8 mouse cellular contexts compared by ENCODE assay signal in genomic region chr9:56938374-56938773, GRCm38 (mm10). TPM values are rescaled to one million over a fixed set of nuclear protein-coding genes. Genes with fewer than 3 reads are reported as not detected.
A peak's percentile ranks its signal among the peaks of the same experiment; 100 is the strongest.
DNase-seq lines count a peak whose midpoint lies in the region; ATAC-seq and TF ChIP-seq lines count a peak whose summit lies in the region.

No protein-coding gene starts in this region.

- TF ChIP-seq CTCF in kidney, adult 2 months (conservative IDR thresholded peaks at IDR 0.05; ENCODE audit: insufficient read depth, insufficient read length, low read depth, low read length): no peak

- peak; percentile 17 to 57 for DNase-seq in lung, adult 18-20 months
- DNase-seq in lung, postnatal 14 days: no peak
- DNase-seq in kidney, adult 2 months: peak; percentile 82
- DNase-seq in lung, postnatal 36 days: peak; percentile 73
- no peak for DNase-seq in right cerebral cortex, postnatal 10 days (ENCODE audit: low spot score in 2 of 2)
- no peak for DNase-seq in right cerebral cortex, adult 2 months (ENCODE audit: low spot score in 2 of 2)
- DNase-seq in gastrocnemius, postnatal 4 days (ENCODE audit: low spot score in 2 of 2): no peak

- peak overlapping the region; percentile 86 for H3K4me2 ChIP-seq in forebrain, embryonic 16.5 days (ENCODE audit: low read length)

- H3K4me3 ChIP-seq in forebrain, embryonic 16.5 days (replicated peaks; ENCODE audit: low read length): peak overlapping the region; percentile 66
- peak overlapping the region; percentile 69 for H3K4me3 ChIP-seq in kidney, adult 2 months (ENCODE audit: insufficient read depth, low read depth, low read length)

- H3K36me3 ChIP-seq in forebrain, embryonic 16.5 days (ENCODE audit: control insufficient read depth, insufficient read depth): no peaks in the 10 kb centered on the region
- H3K36me3 ChIP-seq in kidney, adult 2 months (ENCODE audit: control insufficient read depth, insufficient read depth, low read length): no peaks in the 10 kb centered on the region

- TF ChIP-seq POLR2A in kidney, adult 2 months (IDR thresholded peaks at IDR 0.05; ENCODE audit: low read depth, low read length): no peak

- H3K27ac ChIP-seq in forebrain, embryonic 16.5 days (ENCODE audit: low read length): no peak overlapping the region
- peak overlapping the region; percentile 79 for H3K27ac ChIP-seq in kidney, adult 2 months (ENCODE audit: insufficient read depth, low read depth, low read length)

- H3K27me3 ChIP-seq in forebrain, embryonic 16.5 days (replicated peaks; ENCODE audit: control insufficient read depth, insufficient read depth, low read length): no peaks in the 10 kb centered on the region
- no peaks in the 10 kb centered on the region for H3K27me3 ChIP-seq in kidney, adult 2 months (replicated peaks; ENCODE audit: control insufficient read depth, insufficient read depth, low read length)

- ATAC-seq in forebrain, embryonic 16.5 days: no peak

- WGBS in forebrain, embryonic 16.5 days: 5% methylated on average over 7 of the region's 7 CpGs
- 0% methylated on average over 7 of the region's 7 CpGs for WGBS in kidney, adult 2 months

- H3K9ac ChIP-seq in forebrain, embryonic 16.5 days (replicated peaks; ENCODE audit: low read depth, low read length): peak overlapping the region; percentile 69

- peaks cover 15% of the 10 kb centered on the region for H3K4me1 ChIP-seq in forebrain, embryonic 16.5 days (replicated peaks; ENCODE audit: control insufficient read depth, insufficient read depth, low read length)
- peaks cover 3% of the 10 kb centered on the region for H3K4me1 ChIP-seq in kidney, adult 2 months (ENCODE audit: control insufficient read depth, insufficient read depth, low read length)

- H3K9me3 ChIP-seq in forebrain, embryonic 16.5 days (ENCODE audit: control insufficient read depth, low read length): no peaks in the 10 kb centered on the region

RNA-seq across cellular contexts. Expression of gene Imp3, which starts 1.1 kb away (rescaled TPM):
- polyA plus RNA-seq in forebrain, embryonic 16.5 days (2015; fragmentation: Nextera tagmentation; extraction: Ambion mirVana): 79.4 and 81.1 TPM in 2 replicates
- 151 and 189 TPM in 2 replicates for polyA plus RNA-seq in kidney, adult 2 months (2012; rRNA removed)
- 10 to 100 TPM; 50.3 to 53.7 TPM for total RNA-seq in gastrocnemius, postnatal 4 days (2021)

RNA-seq across cellular contexts. Expression of gene Snx33, which starts 10.2 kb away (rescaled TPM):
- 2.2 and 3.1 TPM in 2 replicates for polyA plus RNA-seq in forebrain, embryonic 16.5 days (2015; fragmentation: Nextera tagmentation; extraction: Ambion mirVana)
- 11.8 and 12.0 TPM in 2 replicates for polyA plus RNA-seq in kidney, adult 2 months (2012; rRNA removed)
- 10 to 100 TPM; 10.4 to 11.2 TPM for total RNA-seq in gastrocnemius, postnatal 4 days (2021)

RNA-seq across cellular contexts. Expression of gene Snupn, which starts 12.3 kb away (rescaled TPM):
- polyA plus RNA-seq in forebrain, embryonic 16.5 days (2015; fragmentation: Nextera tagmentation; extraction: Ambion mirVana): 34.0 and 35.3 TPM in 2 replicates
- polyA plus RNA-seq in kidney, adult 2 months (2012; rRNA removed): 6.5 and 7.7 TPM in 2 replicates
- 1 to 10 TPM; 8.0 to 8.6 TPM for total RNA-seq in gastrocnemius, postnatal 4 days (2021)

RNA-seq across cellular contexts. Expression of gene Ptpn9, which starts 56.3 kb away (rescaled TPM):
- polyA plus RNA-seq in forebrain, embryonic 16.5 days (2015; fragmentation: Nextera tagmentation; extraction: Ambion mirVana): 24.7 and 26.9 TPM in 2 replicates
- polyA plus RNA-seq in kidney, adult 2 months (2012; rRNA removed): 20.7 and 26.6 TPM in 2 replicates
- 10 to 100 TPM; 21.8 to 22.2 TPM for total RNA-seq in gastrocnemius, postnatal 4 days (2021)

Comparison
In these comparisons a context has a peak if more than half of its experiments do, and no peak if none do; other contexts are left out.
1. DNase-seq: peak in lung, adult 18-20 months (2 of 2), kidney, adult 2 months (single experiment) and lung, postnatal 36 days (single experiment); none in lung, postnatal 14 days (single experiment), right cerebral cortex, postnatal 10 days (0 of 2), right cerebral cortex, adult 2 months (0 of 2) and gastrocnemius, postnatal 4 days (0 of 2).